Mouse (Mus musculus) embryo, embryonic 10 days (tissue): Measurements from ENCODE around the gene Cilp.
A peak's percentile ranks its signal among the peaks of the same experiment; 100 is the strongest.
"Not testable (repeated sequence)": the region's sequence is repeated elsewhere in the genome, so short reads cannot be mapped to it uniquely, and the experiment has no call there.

Experiments
- DNase-seq: peaks from one replicate; pipeline ENCODE4 v3.0.0-alpha.2; 2015; ENCODE audit warnings: low spot score

Gene Cilp

GRCm38 (mm10) chr9:65248377-65248690, 16.6 kb upstream of the Cilp start:
- DNase-seq: no peak

- no peak for DNase-seq
Measured at GRCm38 (mm10) chr9:65252026-65252425, 13.0 kb upstream of the Cilp start.

GRCm38 (mm10) chr9:65255906-65256600, 8.9 kb upstream of the Cilp start:
- no peak for DNase-seq

- DNase-seq: no peak
Measured at GRCm38 (mm10) chr9:65257218-65257910, 7.6 kb upstream of the Cilp start.

- no peak for DNase-seq
Measured at GRCm38 (mm10) chr9:65259366-65259765, 5.6 kb upstream of the Cilp start.

GRCm38 (mm10) chr9:65261591-65262230, 3.3 kb upstream of the Cilp start:
- DNase-seq: no peak

GRCm38 (mm10) chr9:65262641-65263120, 2.3 kb upstream of the Cilp start:
- DNase-seq: no peak

GRCm38 (mm10) chr9:65267742-65268515, 2.9 kb downstream of the Cilp start:
- DNase-seq: no peak

GRCm38 (mm10) chr9:65273048-65273809, 8.2 kb downstream of the Cilp start:
- DNase-seq: no peak

GRCm38 (mm10) chr9:65273873-65274272, 8.9 kb downstream of the Cilp start:
- DNase-seq: no peak

- DNase-seq: not testable (repeated sequence)
Measured at GRCm38 (mm10) chr9:65274851-65275250, 9.9 kb downstream of the Cilp start.

- DNase-seq: no peak
Measured at GRCm38 (mm10) chr9:65275810-65276530, 11.0 kb downstream of the Cilp start.

GRCm38 (mm10) chr9:65281536-65282151, 16.7 kb downstream of the Cilp start:
- DNase-seq: no peak

GRCm38 (mm10) chr9:65283301-65283700, 18.3 kb downstream of the Cilp start:
- peak; percentile 80 for DNase-seq

- not testable (repeated sequence) for DNase-seq
Measured at GRCm38 (mm10) chr9:65288252-65288651, 23.3 kb downstream of the Cilp start.

- DNase-seq: no peak
Measured at GRCm38 (mm10) chr9:65289988-65290387, 25.0 kb downstream of the Cilp start.

- DNase-seq: no peak
Measured at GRCm38 (mm10) chr9:65292421-65292820, 27.4 kb downstream of the Cilp start.

GRCm38 (mm10) chr9:65293119-65293518, 28.1 kb downstream of the Cilp start:
- no peak for DNase-seq

GRCm38 (mm10) chr9:65293580-65293972, 28.6 kb downstream of the Cilp start:
- DNase-seq: peak; percentile 17

GRCm38 (mm10) chr9:65293973-65294715, 29.2 kb downstream of the Cilp start, which contains the start of gene Clpx:
TSS of gene Clpx (plus strand) at chr9:65294260.
- DNase-seq: peak; percentile 99
